Mouse (Mus musculus) kidney, postnatal 14 days (tissue): ENCODE results near the gene Gm9844.
"Not testable (repeated sequence)": the region's sequence is repeated elsewhere in the genome, so short reads cannot be mapped to it uniquely, and the experiment has no call there.

ENCODE experiments used
- DNase-seq: peaks from one replicate; pipeline ENCODE4 v3.0.0; 2022; ENCODE audit warnings: mixed read lengths

Gm9844 gene

GRCm38 (mm10) chr7:24861913-24862312 is at the start of gene Gm9844:
Gene Gm9844 (plus strand): TSS chr7:24862213.
- DNase-seq: no peak

GRCm38 (mm10) chr7:24817502-24817901 is 44.5 kb upstream of the Gm9844 start:
- peak; percentile 75 for DNase-seq

- DNase-seq: no peak
Measured at GRCm38 (mm10) chr7:24824452-24824851, 37.6 kb upstream of the Gm9844 start.

- DNase-seq: no peak
Measured at GRCm38 (mm10) chr7:24827181-24827580, 34.8 kb upstream of the Gm9844 start.

- not testable (repeated sequence) for DNase-seq
Measured at GRCm38 (mm10) chr7:24838732-24839409, 23.1 kb upstream of the Gm9844 start.

- no peak for DNase-seq
Measured at GRCm38 (mm10) chr7:24839410-24839808, 22.6 kb upstream of the Gm9844 start.

GRCm38 (mm10) chr7:24840331-24840730 is 21.7 kb upstream of the Gm9844 start:
- DNase-seq: no peak

- no peak for DNase-seq
Measured at GRCm38 (mm10) chr7:24841009-24841408, 21.0 kb upstream of the Gm9844 start.

GRCm38 (mm10) chr7:24844144-24844543 is 17.9 kb upstream of the Gm9844 start:
- DNase-seq: no peak

GRCm38 (mm10) chr7:24845181-24845580 is 16.8 kb upstream of the Gm9844 start:
- DNase-seq: no peak

GRCm38 (mm10) chr7:24845713-24846112 is 16.3 kb upstream of the Gm9844 start:
- no peak for DNase-seq

- not testable (repeated sequence) for DNase-seq
Measured at GRCm38 (mm10) chr7:24846576-24846975, 15.4 kb upstream of the Gm9844 start.

GRCm38 (mm10) chr7:24850162-24850561 is 11.9 kb upstream of the Gm9844 start:
- no peak for DNase-seq

- DNase-seq: no peak
Measured at GRCm38 (mm10) chr7:24850899-24851303, 11.1 kb upstream of the Gm9844 start.

- no peak for DNase-seq
Measured at GRCm38 (mm10) chr7:24851596-24852325, 10.3 kb upstream of the Gm9844 start.

- DNase-seq: no peak
Measured at GRCm38 (mm10) chr7:24852557-24853232, 9.3 kb upstream of the Gm9844 start.

- no peak for DNase-seq
Measured at GRCm38 (mm10) chr7:24853233-24853563, 8.8 kb upstream of the Gm9844 start.

- no peak for DNase-seq
Measured at GRCm38 (mm10) chr7:24853695-24854094, 8.3 kb upstream of the Gm9844 start.

- no peak for DNase-seq
Measured at GRCm38 (mm10) chr7:24856460-24857120, 5.4 kb upstream of the Gm9844 start.

GRCm38 (mm10) chr7:24859234-24859633 is 2.8 kb upstream of the Gm9844 start:
- no peak for DNase-seq

- DNase-seq: no peak
Measured at GRCm38 (mm10) chr7:24862853-24863252, 840 bp downstream of the Gm9844 start.

GRCm38 (mm10) chr7:24864156-24864555 is 2.1 kb downstream of the Gm9844 start:
- DNase-seq: no peak

GRCm38 (mm10) chr7:24869080-24869479 is 7.1 kb downstream of the Gm9844 start:
- DNase-seq: no peak
